Mouse (Mus musculus): ENCODE results near the gene Dpep3.
"Not testable (repeated sequence)": the region's sequence is repeated elsewhere in the genome, so short reads cannot be mapped to it uniquely, and the experiment has no call there.

Gene Dpep3

DNA sequence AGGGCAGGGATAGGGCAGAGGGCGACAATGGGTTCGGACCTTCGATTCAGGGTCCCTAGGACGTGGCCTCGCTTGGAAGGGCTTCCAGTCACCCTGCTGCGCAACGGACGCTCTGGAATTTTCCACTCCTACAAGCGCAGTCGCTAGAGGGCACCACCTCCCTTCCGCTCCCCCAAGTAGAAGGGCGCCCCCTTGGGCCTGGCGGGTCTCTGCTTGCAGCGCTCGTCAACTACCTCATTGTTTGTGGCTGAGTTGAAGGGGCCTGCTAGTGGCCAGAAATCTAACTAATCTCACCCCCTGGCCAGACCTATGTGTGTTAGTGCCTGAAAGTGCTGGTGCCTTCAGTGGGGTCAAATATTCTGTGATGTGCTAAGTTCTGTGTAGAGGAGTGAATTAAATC is at the start of gene Dpep3:
TSS of gene Dpep3 (minus strand) at position 105 of the 400 bp plus-strand sequence.
- no peak for DNase-seq (ENCODE audit: low read depth, low spot score)

DNA sequence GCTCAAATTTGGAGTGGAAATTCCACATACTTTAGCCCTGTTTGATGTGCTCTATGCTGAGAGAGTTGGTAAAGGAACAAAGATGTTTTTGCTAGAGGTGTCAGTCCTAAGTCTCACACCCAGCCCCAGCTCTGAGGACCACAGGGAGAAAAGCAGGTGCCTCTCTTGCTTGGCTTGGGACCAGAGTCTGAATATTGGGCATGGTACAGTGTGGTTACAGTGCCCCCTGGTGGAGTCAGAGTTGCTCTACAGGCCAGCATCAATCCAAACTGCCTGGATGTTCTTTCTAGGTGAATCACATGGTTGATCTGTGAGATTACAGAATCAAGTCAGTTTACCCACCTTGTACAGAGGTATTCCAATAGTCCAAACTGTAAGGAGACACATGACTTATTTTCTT is 43.3 kb upstream of the Dpep3 start:
- DNase-seq (ENCODE audit: low read depth, low spot score): peak; percentile 59

DNA sequence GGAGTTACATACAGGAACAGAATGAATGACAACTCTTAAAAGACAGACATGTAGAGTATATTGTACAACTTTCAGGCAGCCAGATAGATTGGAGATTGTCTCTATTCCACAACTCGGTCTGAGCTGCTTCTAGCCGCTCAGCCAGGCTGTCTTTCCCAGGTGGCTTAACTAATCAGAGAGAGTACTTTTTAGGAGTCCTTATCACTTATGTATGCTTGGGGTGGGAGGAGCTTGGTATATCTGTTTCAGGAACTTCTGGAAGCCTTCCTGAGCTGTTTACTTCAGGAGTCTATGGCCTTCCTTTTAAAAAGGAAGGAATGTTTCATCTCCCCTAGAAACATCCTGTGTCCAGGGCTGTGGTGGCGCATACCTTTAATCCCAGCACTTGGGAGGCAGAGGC is 38.8 kb upstream of the Dpep3 start:
- no peak for DNase-seq (ENCODE audit: low read depth, low spot score)

DNA sequence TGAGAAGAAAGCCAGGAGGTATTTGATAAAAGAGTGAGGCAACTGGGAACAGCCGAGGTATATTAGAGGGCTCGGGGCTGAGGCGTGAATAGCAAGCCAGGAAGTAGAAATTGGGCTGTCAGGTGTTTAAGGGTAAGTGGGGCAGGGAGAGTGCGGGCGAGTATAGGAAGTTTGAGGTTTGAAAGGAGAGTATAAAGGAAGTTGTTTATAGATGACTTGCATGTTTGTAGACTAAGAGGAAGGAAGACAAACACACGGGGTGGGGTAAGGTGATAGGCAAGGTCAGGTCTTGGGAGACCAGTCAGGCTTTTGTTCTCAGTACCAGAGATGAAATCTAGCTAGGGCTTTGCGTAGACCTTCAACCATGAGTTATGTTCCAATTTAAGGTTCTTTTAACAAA is 37.9 kb upstream of the Dpep3 start:
- DNase-seq (ENCODE audit: low read depth, low spot score): no peak

DNA sequence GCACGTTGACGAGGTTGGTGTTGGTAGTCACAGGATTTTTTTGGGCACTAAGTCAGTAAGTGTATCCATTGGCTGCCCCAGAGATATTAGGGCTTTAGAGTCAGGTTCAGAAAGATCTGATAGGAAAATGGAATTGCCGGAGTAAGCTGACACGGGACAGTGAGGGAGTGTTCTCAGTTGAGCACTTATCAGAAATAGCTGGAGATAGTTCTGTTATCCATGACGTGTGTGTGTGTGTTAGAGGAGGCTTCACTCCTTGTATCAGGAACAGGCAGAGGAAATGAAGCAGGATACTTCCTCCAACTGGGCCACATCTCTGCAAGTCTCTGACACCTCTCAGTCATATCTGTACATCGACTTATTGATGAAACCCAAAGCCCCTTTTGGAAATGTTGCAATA is 37.1 kb upstream of the Dpep3 start:
- DNase-seq (ENCODE audit: low read depth, low spot score): no peak

- not testable (repeated sequence) for DNase-seq (ENCODE audit: low read depth, low spot score)
Measured at GRCm38 (mm10) chr8:106012203-106012602, 33.0 kb upstream of the Dpep3 start.

- DNase-seq (ENCODE audit: low read depth, low spot score): no peak
Measured at GRCm38 (mm10) chr8:106011643-106011986, 32.4 kb upstream of the Dpep3 start, which contains the start of gene Ddx28. Gene Ddx28, minus strand, starts transcription at chr8:106011882.

DNA sequence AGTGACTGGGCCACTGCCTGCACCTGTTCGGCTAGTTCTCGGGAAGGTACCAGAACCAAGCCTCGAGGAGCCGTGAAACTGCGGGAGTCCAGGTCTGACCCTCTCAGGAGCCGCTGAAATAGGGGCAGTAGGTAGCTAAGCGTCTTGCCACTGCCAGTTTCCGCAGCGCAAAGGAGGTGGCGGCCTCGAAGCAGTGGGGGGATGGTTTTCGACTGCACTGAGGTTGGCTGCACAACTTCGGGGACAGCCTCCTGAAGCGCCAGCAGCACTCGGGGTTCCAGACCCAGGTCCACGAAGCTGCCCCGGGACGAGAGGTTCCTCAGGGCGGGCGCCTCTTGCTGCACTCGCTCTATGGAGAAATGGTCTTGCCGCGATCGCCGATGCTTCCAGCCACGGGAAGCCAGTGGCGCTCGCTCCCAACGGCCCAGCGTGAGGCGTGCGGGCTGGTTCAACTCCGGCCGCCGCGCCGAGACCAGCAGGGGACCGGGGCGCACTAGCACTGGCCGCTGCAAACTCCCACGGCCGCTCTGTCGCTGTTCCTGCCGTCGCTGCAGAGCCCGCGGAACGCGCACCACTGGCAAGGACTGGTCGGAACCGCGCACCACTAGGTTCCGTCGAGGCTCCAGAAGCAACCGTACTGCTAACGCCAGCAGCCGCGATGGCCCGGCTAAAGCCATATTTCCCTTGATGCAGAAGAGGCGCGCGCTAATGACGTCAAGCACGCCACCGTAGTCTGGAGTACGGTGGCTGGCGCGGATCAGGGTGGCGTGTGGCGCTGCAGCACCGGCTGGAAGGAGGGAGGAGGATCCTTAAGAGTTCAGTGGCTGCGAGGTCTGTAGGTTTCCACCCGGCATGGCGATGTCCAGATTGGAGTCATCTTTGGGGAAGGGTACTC is 31.8 kb upstream of the Dpep3 start:
- peak; percentile 88 for DNase-seq (ENCODE audit: low read depth, low spot score)

DNA sequence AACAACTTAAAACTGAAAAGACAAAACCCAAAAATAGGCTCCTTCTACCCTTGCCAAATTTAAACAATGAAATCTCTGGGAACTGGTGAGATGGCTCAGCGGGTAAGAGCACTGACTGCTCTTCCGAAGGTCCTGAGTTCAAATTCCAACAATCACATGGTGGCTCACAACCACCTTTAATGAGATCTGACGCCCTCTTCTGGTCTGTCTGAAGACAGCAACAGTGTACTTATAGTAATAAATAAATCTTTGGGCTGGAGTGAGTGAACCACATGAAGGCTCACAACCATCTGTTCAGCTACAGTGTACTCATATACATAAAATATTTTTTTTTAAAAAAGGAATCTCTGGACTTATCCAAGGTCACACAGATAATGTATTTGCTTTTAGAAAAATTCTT is 28.7 kb upstream of the Dpep3 start:
- DNase-seq (ENCODE audit: low read depth, low spot score): not testable (repeated sequence)

GRCm38 (mm10) chr8:106007135-106007534 is 27.9 kb upstream of the Dpep3 start:
- no peak for DNase-seq (ENCODE audit: low read depth, low spot score)

DNA sequence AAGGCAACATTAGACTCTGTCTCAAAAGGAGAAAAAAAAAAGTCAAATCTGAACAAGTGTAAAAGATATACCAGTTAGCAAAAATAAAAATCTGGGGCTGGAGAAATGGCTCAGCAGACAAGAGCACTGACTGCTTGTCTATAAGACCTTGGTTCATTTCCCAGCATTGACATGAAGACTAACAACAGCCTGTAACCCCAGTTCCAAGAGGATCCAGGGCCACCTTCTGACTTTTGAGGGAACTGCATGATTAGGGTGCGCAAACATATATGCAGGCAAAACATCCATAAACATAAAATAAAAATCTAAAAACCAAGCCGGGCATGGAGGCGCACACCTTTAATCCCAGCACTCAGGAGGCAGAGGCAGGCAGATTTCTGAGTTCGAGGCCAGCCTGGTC is 27.2 kb upstream of the Dpep3 start:
- no peak for DNase-seq (ENCODE audit: low read depth, low spot score)

DNA sequence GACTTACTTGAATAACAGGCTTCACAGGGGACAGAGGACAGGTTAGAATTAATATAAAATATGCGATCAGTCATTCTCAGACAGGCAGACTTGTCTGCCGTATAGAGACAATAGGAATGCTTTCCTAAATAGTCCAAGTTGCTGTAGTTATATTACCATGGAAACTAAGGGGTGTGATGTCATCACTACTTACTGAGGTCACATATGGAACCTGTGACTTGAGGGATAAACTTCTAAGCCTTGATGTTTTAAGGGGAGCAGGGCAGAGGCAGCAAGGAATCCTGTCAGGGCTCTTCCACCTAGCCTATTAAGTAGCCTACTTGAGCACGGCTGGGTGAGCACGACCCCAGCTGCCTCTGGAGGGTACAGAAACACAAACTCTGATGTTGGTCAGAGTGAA is 26.6 kb upstream of the Dpep3 start, which contains the start of gene Dpep2nb:
TSS of gene Dpep2nb (minus strand) at position 101 of the 400 bp plus-strand sequence.
- DNase-seq (ENCODE audit: low read depth, low spot score): no peak

- DNase-seq (ENCODE audit: low read depth, low spot score): no peak
Measured at GRCm38 (mm10) chr8:106004538-106005207, 25.4 kb upstream of the Dpep3 start.

GRCm38 (mm10) chr8:106001908-106002307 is 22.7 kb upstream of the Dpep3 start:
- DNase-seq (ENCODE audit: low read depth, low spot score): no peak

DNA sequence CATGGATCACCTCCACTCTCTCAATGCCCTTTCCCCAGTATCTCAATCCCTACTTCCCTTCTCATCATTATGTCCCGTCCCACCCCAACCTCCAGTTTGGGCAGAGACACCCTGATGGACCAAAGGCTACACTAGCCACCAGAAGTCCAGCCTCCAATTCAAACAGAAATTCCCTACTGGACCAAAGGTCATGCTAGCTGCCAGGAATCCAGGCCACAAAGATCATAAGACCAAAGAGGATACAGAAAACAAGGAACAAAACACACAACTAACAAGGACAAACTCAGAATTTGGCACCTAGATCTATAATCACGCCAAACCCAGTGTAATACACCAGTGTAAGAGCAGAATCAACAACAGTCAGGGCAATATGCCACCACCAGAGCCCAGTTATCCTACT is 19.7 kb upstream of the Dpep3 start:
- no peak for DNase-seq (ENCODE audit: low read depth, low spot score)

- no peak for DNase-seq (ENCODE audit: low read depth, low spot score)
Measured at GRCm38 (mm10) chr8:105996359-105996758, 17.1 kb upstream of the Dpep3 start.

DNA sequence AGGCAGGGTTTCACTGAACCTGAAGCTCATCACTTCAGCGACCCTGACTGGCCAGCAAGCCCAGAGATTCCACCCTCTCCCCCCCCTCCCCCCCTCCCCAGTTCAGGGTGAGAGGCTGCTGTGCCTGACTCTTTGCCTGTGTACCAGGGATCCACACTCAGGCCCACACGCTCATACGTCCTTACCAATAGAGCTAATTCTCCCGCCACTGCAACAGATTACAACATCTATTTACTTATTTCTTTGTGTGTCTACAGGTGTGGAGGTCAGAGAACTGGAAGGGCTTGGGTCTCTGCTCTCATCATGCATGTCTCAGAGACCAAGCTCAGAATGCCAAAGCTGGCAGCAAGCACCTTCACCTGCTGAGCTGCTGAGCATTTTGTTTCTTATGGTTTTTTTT is 14.0 kb upstream of the Dpep3 start:
- DNase-seq (ENCODE audit: low read depth, low spot score): no peak

DNA sequence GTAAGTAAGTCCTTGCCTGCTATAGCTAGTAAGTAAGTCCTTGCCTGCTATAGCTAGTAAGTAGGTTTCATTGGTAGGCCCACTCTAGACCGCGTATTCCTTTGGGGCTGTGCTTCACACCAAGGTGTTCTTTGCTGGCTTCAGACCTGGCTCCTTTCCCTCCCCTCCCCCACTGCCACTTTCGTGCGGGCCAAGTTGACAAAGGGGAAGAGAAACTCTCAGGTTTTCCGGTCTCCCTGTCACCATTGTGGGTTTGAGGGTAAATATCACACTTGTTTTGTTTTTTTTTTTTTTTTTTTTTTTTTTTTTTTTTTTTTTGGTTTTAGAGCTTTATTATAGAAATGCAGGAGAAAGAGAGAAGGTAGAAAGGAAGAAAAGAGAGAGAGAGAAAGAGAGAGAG is 13.3 kb upstream of the Dpep3 start:
- no peak for DNase-seq (ENCODE audit: low read depth, low spot score)

- DNase-seq (ENCODE audit: low read depth, low spot score): no peak
Measured at GRCm38 (mm10) chr8:105991546-105991945, 12.3 kb upstream of the Dpep3 start.

- peak; percentile 79 for DNase-seq (ENCODE audit: low read depth, low spot score)
Measured at GRCm38 (mm10) chr8:105990856-105991387, 11.7 kb upstream of the Dpep3 start, which contains the start of gene Dus2. Gene Dus2, plus strand, starts transcription at chr8:105991337.

- DNase-seq (ENCODE audit: low read depth, low spot score): no peak
Measured at GRCm38 (mm10) chr8:105988546-105988945, 9.3 kb upstream of the Dpep3 start.

GRCm38 (mm10) chr8:105983406-105983805 is 4.2 kb upstream of the Dpep3 start:
- not testable (repeated sequence) for DNase-seq (ENCODE audit: low read depth, low spot score)

DNA sequence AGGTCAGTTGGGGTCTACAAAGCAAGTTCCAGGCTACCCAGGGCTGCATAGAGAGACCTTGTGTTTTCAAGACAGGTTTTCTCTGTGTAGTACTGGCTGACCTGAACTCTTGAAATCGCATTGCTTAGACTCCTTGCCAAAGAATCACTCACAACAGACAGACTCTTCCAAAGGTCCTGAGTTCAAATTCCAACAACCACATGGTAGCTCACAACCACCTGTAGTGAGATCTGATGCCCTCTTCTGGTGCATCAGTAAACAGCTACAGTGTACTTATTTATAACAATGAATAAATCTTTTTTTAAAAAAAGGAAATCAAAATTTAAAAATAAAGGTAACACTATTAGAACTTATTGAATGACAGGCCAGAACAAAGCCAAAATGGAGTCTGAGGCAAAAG is 1.9 kb upstream of the Dpep3 start:
- no peak for DNase-seq (ENCODE audit: low read depth, low spot score)

Data from skeletal muscle tissue, adult 2 months (tissue).